Mouse (Mus musculus): Measurements from ENCODE around the gene Dact3.

DNA sequence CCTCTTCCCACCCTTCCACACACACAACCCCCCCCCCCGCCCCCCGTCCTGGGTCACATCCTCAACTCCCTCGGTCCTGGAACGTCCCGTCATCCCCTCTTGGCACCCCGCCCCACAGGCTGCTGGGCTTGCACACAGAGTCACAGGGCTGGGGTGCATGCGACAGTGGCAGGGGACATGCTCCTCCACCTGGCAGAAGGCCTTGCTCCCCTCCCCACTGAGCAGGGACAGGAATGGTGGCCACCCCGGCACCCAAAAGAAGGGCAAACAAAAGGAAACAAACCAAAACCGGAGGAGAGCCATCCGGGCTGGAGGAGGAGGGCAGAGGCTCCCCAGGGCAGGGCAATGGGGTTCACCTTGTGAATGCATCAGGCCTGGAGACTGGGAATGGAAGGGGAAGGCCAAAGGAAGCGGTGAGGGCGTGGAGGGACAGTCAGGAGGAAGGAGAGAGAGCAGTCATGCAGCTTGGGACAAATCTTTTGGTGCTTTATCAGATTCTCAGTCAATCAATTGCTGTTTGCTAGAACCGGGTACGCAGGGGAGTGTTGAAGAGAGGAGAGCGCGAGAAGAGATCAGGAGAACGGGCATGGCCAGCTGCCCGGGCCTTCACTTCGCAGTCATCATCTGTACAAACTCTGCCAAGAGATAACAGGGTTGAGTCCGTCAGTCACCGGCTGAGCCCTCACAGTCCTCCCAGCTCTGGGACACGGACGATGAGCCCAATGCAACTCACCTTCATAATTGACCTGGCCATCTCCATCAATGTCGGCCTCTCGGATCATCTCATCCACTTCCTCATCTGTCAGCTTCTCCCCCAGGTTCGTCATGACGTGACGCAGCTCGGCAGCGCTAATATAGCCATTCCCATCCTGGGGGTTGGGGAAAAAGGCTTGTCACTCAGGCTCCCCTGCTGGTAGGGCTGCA lies 41.5 kb downstream of the Dact3 start:
- TF ChIP-seq EP300 (IDR thresholded peaks at IDR 0.05; ENCODE audit: low read depth) (no peak), CTCF (IDR thresholded peaks at IDR 0.05; ENCODE audit: low read depth) (peak; percentile 6; the same call in 1 of the 2 replicates)

Measured in liver, embryonic 14.5 days (tissue).